ENCODE assay signal across 14 mouse cellular contexts in the genomic region with DNA sequence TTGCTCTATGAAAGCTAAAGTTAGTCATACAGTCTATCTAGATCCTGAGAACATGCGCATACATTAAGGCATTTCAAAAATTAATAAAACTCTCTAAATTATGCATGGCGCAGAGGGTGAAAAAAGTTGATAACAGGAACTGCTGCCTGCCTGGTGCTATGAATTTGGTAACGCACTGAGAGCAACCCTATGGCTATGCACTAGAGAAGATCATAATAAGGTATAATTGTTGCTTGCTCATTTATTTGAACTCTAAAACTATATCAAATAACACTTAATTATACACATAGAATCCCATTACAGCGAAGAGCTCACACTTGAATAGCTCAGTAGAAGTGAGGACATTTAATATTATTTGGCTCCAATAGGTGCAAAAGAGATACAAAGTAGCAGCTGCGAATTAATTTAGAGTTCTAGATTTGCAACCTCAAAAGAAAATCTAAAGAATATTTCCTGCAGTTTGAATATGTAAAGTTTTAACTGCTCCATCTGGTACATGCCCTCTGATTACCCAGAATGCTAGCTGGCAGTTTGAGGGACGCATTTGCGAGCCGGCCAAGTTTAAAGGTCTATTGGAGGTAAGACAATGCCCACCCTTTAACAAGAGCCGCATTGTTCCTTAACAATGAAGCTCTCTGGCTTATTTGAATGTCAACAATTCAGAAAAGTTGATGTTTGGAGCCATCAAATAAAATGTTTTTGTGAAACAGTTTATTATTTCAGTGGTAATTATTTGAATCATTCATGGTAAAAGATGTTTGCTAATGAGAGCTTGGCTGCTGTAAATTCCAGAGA. TPM values are rescaled to one million over a fixed set of nuclear protein-coding genes. Genes with fewer than 3 reads are reported as not detected.
DNase-seq lines count a peak whose midpoint lies in the region; ATAC-seq lines count a peak whose summit lies in the region.
"Had no signal": no experiment of that assay in that cellular context is flagged by ENCODE, and none has a peak within 500 bp of the region (broad histone marks: within the 10 kb centered on the region; RNA-seq: fewer than 3 reads in every experiment).

No protein-coding gene starts in this region.

- no peak overlapping the region for H3K4me3 ChIP-seq in forebrain, embryonic 11.5 days (ENCODE audit: low read depth, low read length)
- H3K4me3 ChIP-seq in forebrain, embryonic 10.5 days: no peak overlapping the region
- no peak overlapping the region for H3K4me3 ChIP-seq in midbrain, embryonic 13.5 days (replicated peaks)
- H3K4me3 ChIP-seq: embryonic facial prominence, embryonic 15.5 days; layer of hippocampus, adult 2 months; lung, embryonic 15.5 days had no signal

- H3K4me1 ChIP-seq in forebrain, embryonic 11.5 days (replicated peaks; ENCODE audit: control insufficient read depth, insufficient read depth, low read length): no peaks in the 10 kb centered on the region
- H3K4me1 ChIP-seq in forebrain, embryonic 10.5 days: peaks cover 9% of the 10 kb centered on the region
- H3K4me1 ChIP-seq in midbrain, embryonic 13.5 days (replicated peaks): peaks cover 16% of the 10 kb centered on the region
- H3K4me1 ChIP-seq: embryonic facial prominence, embryonic 15.5 days; lung, embryonic 15.5 days had no signal

- 60% methylated on average over 9 of the region's 9 CpGs for WGBS in forebrain, embryonic 11.5 days
- WGBS in forebrain, embryonic 10.5 days: 75% methylated on average over 9 of the region's 9 CpGs
- WGBS in midbrain, embryonic 13.5 days: 53% methylated on average over 9 of the region's 9 CpGs

- peak; percentile 85 for ATAC-seq in forebrain, embryonic 11.5 days (replicated peaks; ENCODE audit: low FRiP score)
- ATAC-seq in midbrain, embryonic 13.5 days: peak; percentile 85
- ATAC-seq: inflammation-experienced regulatory T-cells, adult 6 months had no signal

- H3K27ac ChIP-seq in forebrain, embryonic 11.5 days (ENCODE audit: low read depth, low read length): no peak overlapping the region
- H3K27ac ChIP-seq in forebrain, embryonic 10.5 days: no peak overlapping the region
- H3K27ac ChIP-seq in midbrain, embryonic 13.5 days: no peak overlapping the region
- H3K27ac ChIP-seq: embryonic facial prominence, embryonic 15.5 days; layer of hippocampus, adult 2 months; lung, embryonic 15.5 days had no signal

- no peak overlapping the region for H3K9ac ChIP-seq in forebrain, embryonic 11.5 days (ENCODE audit: low read length)
- no peak overlapping the region for H3K9ac ChIP-seq in midbrain, embryonic 13.5 days (replicated peaks)
- H3K9ac ChIP-seq: embryonic facial prominence, embryonic 15.5 days; lung, embryonic 15.5 days had no signal

- H3K9me3 ChIP-seq in forebrain, embryonic 11.5 days (ENCODE audit: control insufficient read depth, low read length): no peaks in the 10 kb centered on the region; the same call in 1 of the 2 replicates
- H3K9me3 ChIP-seq in forebrain, embryonic 10.5 days: no peaks in the 10 kb centered on the region
- H3K9me3 ChIP-seq in midbrain, embryonic 13.5 days: peaks cover 6% of the 10 kb centered on the region; the same call in 1 of the 2 replicates
- H3K9me3 ChIP-seq: embryonic facial prominence, embryonic 15.5 days; lung, embryonic 15.5 days had no signal

- H3K4me2 ChIP-seq in forebrain, embryonic 11.5 days (ENCODE audit: low read depth, low read length, severe bottlenecking): no peak overlapping the region
- no peak overlapping the region for H3K4me2 ChIP-seq in midbrain, embryonic 13.5 days (replicated peaks)
- H3K4me2 ChIP-seq: embryonic facial prominence, embryonic 15.5 days; lung, embryonic 15.5 days had no signal

- no peaks in the 10 kb centered on the region for H3K27me3 ChIP-seq in forebrain, embryonic 11.5 days (ENCODE audit: control insufficient read depth, insufficient read depth, low read length)
- no peaks in the 10 kb centered on the region for H3K27me3 ChIP-seq in forebrain, embryonic 10.5 days (ENCODE audit: poor library complexity, severe bottlenecking)
- no peaks in the 10 kb centered on the region for H3K27me3 ChIP-seq in midbrain, embryonic 13.5 days
- H3K27me3 ChIP-seq: embryonic facial prominence, embryonic 15.5 days; lung, embryonic 15.5 days had no signal

- H3K36me3 ChIP-seq in forebrain, embryonic 11.5 days (ENCODE audit: control insufficient read depth, insufficient read depth, low read length): no peaks in the 10 kb centered on the region
- no peaks in the 10 kb centered on the region for H3K36me3 ChIP-seq in forebrain, embryonic 10.5 days (replicated peaks)
- H3K36me3 ChIP-seq in midbrain, embryonic 13.5 days: no peaks in the 10 kb centered on the region
- H3K36me3 ChIP-seq: embryonic facial prominence, embryonic 15.5 days; lung, embryonic 15.5 days had no signal

- no peak for DNase-seq in forebrain, embryonic 11.5 days (ENCODE audit: low spot score)
- no peak for DNase-seq in forebrain, embryonic 10.5 days (ENCODE audit: extremely low spot score, low spot score)
- peak; percentile 5 for DNase-seq in right cerebral cortex, postnatal 4 days
- DNase-seq in right cerebral cortex, adult 2 months (ENCODE audit: low spot score in 2 of 2): no peak
- no peak for DNase-seq in ovary, postnatal 36 days (ENCODE audit: low spot score)
- DNase-seq in left cerebral cortex, adult 18-20 months (ENCODE audit: low spot score in 2 of 2): no peak
- DNase-seq in cerebellum, adult 9-10 months: no peak
- DNase-seq: adrenal gland, adult 8-10 months; cerebellum, postnatal 14 days had no signal

RNA-seq across cellular contexts. Expression of a gene that starts 56.0 kb away (rescaled TPM):
- 7.8 and 7.9 TPM in 2 replicates for polyA plus RNA-seq in forebrain, embryonic 11.5 days (2014; fragmentation: Nextera tagmentation; extraction: Ambion mirVana)
- 5.9 and 6.8 TPM in 2 replicates for polyA plus RNA-seq in forebrain, embryonic 10.5 days (2016; fragmentation: Nextera tagmentation; extraction: Ambion mirVana)
- 12.7 and 13.9 TPM in 2 replicates for polyA plus RNA-seq in midbrain, embryonic 13.5 days (2015; fragmentation: Nextera tagmentation; extraction: Ambion mirVana)
- total RNA-seq in left cerebral cortex, adult 18-20 months (2021): 10 to 100 TPM; 15.9 to 18.6 TPM
